Mouse (Mus musculus) left cerebral cortex, postnatal 10 days (tissue): ENCODE measurements around the gene Myo18a. TPM values are rescaled to one million over a fixed set of nuclear protein-coding genes. Genes with fewer than 3 reads are reported as not detected.

Source experiments
- DNase-seq, 2 experiments: peaks; one replicate each; pipeline ENCODE4 v3.0.0; 2021 to 2022; ENCODE audit warnings: low spot score in 2 of 2, mixed read lengths in 1 of 2; ENCODE audit errors: extremely low spot score in 1 of 2
- intact Hi-C: fragments of 180-260 bp; cut with DNase I; formaldehyde crosslinking; loops from one replicate; pipeline ENCODE4 v1.15.1; 2025
- total RNA-seq, 2 experiments: library from RNA; stranded (reverse); gene quantifications; 2 replicates each; pipeline ENCODE4 v1.2.3; 2021

The Myo18a gene
- total RNA-seq, 2 experiments from 2014 or later, result 135 to 137 TPM

DNA sequence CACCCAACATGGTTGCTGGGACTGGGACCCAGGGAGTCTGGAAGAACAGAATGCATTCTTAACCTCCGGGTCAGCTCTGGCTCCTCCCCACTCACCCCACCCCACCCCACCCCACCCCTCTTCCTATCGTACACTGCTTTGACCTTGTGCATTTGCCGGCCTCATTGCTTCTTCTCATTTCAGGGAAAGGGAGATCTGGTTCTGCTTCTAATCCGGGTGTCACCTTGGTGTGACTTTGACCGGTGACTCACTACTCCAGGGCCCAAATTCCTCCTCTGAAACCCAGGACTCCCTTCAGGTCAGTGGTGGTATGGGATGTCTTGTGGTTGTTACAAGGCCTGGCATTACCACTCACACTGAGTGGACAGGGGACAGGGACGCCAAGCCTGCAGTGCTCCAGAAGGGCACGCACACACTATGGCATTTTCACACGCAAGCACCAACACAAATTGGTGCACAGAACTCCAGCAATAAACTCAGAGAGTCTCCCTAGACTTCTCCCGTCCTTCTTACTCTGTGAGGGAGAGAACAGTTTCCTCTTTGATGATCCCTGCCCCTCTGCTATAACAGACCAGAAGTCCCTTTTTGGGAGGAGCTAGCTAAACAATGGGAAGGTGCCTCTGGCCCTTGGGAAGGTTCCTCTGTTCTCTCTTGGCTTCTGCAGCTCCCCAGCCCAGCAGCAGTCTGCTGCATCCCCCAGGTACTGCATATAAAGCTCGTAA lies 121.6 kb downstream of the Myo18a start:
- intact Hi-C loops, result loop anchor here (5.0 kb wide), 1 partner anchor 48 kb away; the partner anchor contains the start of gene Sez6

DNA sequence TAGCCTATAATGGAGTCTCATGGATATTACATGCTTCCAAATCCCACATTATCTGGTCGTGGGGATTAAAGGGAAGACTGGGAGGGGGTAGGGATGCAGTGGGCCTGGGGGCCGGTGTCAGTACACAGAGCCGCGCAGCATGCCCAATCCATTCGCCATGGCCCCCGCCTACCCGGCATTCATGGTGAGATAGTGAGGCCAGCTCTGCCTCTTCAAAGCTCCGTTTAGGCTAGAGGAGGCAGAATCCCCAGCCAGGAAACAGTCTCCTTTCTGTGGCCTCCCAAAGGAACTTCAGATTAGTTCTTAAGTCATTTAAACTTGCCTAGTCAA lies 122.2 kb downstream of the Myo18a start:
- intact Hi-C loops, result loop anchor here (5.0 kb wide), 1 partner anchor 47 kb away; the partner anchor contains the start of gene Sez6

More for the DNA sequence above, 121.6 kb downstream of the Myo18a start:
- no peak for DNase-seq

DNA sequence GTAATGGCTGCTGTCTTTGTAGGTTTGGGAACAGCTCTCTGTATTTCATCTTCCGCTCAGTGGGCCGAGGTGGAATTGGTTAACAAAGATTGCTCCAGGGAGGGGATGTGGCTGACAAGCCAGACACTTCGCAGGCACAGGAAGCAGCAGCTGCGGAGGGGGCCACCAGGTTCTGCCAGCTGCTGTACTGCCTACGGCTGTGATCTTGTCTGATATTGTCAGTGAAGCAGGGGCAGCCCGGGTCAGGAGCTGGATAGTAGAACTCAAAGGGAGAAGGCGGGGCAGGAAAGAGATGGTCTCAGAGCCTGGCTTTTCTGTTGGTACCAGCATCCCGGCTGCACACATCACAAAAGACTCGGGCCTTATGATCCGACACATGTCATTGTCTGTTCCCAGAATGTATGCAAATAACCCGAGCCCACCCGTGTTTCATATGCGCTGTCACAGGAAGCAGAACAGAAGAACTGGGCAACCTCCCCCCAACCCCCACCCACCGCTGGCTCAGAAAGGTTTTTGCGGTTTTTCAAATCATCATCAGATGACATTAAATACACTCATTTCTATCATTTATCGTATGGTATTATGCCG lies 124.4 kb downstream of the Myo18a start:
- peak in 1 of 2 experiments; percentile 61 for DNase-seq
- intact Hi-C loops, result loop anchor here (5.0 kb wide), 1 partner anchor 45 kb away; the partner anchor contains the start of gene Sez6

More for the DNA sequence above, 122.2 kb downstream of the Myo18a start:
- DNase-seq, result no peak

DNA sequence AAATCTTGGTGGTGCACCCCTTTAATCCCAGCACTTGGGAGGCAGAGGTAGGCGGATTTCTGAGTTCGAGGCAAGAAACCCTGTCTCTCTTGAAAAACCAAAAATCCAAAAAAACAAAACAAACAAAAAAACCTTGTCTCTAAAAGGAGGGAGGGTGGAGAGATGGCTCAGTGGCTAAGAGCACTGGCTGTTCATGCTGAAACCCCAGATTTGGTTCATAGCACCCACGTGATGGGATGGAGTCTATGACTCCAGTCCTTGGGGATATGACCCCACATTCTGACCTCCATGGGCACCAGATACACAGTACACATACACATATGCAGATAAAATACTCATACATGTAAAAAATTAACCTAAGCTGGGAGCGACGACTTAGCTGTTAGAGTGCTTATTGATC lies 125.8 kb downstream of the Myo18a start:
- intact Hi-C loops, result loop anchor here (5.0 kb wide), 1 partner anchor 43 kb away; the partner anchor contains the start of gene Sez6
- no peak for DNase-seq

DNA sequence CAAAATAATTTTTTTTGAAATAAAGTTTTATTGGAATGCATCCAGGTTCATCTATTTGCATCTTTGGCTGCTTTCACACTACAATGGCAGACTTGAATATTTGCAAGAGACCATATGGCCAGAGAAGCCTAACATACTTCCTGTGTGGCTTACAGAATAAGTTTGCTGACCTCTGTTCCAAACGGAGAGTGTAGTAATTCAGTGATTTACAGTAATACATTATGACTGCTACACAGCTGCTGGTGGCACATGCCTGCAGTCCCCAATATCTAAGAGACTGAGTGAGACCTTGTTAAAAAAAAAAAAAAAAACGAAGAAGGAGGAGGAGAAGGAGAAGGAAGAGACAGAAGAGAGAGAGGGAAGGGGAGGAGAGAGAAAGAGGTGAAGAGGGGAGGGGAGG lies 126.4 kb downstream of the Myo18a start:
- intact Hi-C loops, result loop anchor here (5.0 kb wide), 1 partner anchor 43 kb away; the partner anchor contains the start of gene Sez6
- DNase-seq, result no peak

DNA sequence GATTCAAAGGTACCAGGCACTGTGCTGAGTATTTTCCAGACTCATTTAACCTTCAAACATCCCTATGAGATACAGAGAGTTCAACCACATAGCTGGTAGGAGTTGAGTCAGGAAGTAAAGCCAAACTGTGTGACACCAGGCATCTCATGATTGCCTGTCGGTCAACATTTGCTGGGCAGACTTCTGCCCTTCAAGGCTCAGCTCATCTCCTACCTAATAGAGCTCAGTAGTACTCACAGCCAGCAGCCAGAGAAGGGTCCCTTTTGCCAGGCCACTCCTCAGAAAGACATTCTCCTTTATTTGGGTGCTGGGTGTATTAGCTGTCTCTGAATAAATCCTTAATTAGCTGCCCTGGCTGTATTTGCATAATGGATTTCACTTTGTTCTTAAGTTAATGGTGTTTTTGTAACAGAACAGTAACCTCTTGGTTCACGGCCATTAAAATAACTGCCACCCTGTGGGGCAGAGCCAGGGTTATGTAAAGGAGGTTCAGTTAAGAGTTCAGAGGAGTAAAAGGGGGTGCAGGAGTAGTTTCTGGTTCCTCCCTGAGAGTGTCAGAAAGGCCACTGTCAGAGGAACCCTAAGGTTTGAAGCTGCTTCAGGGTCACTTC lies 127.7 kb downstream of the Myo18a start:
- intact Hi-C loops, result no loop called here

DNA sequence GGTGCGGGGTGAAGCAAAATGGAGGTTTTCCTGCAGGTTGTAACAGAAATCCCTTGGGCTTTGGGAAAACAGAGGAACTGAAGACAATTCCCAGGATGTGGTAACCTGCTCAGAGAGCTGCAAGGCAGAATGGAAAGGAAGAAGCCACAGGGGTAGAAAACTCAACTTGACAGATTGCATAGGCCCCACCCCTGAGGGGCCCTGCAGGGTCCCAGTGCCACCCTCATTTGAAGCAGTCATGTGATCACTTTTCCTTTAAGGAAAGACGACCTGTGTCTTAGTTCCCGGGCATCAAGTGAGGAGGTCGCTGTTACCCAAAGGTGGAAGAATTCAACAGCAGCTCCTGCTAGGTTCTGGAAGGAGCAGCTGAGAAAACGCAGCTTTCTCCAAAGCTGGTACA lies 129.8 kb downstream of the Myo18a start:
- intact Hi-C loops, result no loop called here
- no peak for DNase-seq

More for the DNA sequence above, 127.7 kb downstream of the Myo18a start:
- no peak for DNase-seq

DNA sequence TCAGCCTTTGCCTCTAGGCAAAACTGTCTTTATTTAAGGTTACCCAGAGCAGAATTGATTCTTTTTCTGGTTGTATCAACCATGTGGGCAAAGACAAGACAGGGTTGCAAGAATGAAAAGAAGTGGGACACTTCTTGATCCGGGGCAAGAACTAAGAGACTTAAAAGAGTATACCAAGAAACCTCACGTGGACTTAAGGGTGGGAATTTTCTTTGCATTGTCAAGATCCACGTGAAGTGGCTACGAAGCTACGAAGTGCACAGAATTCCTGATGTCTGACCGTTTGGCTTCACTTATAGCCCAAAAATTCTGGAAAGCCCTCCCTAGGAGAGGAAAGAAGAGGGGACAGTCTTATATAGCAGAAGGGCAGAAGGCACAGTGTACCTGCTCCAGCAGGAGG lies 130.2 kb downstream of the Myo18a start:
- DNase-seq, result no peak
- intact Hi-C loops, result no loop called here

DNA sequence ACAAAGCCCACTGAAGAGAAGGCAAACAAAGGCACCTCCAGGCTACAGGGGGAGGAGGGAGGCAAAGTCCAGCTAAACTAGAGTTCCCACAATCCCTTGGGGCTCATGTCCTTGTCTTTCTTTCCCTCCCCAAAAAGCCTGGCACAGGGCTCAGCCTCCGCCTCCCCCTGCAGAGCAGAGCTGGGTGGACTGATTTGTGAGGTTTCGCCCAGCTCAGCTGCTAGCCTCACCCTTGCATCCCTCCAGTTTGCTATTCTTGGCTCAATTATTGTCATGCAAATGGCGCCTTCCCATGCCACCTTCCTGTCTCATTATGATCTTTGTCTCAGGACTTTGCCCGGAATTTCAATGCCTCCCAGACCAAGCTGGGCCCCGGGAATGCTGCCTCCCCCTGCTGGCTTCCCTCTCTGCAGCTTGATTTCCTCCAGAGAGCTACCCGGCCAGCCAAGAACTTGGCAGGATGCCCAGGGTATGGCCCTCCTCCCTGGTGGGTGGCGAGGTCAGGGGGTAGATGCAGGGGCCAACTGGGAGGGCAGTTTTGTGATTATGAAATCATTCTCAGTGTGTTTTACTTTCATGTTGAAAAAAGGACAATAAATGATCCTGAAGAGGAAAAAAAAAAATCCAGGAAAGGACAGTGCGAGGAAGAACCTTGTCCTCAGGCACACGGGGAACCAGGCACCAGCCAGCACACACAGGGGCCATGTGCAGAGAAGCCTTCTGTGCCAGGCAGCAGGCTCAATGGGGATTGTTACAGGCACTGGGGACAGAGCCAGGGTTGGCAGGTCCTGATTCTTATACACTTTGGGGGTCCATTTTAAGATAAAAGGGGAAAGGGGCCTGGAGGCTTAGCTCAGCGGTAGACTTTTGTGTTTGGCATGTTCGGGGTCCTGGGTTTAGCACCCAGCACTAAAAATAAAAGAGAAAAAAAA lies 131.0 kb downstream of the Myo18a start, which contains the start of gene Pipox:
Gene Pipox (minus strand): TSS at position 310 of the 932 bp plus-strand sequence.
- intact Hi-C loops, result no loop called here
- DNase-seq, result peak; percentile 84 to 91

DNA sequence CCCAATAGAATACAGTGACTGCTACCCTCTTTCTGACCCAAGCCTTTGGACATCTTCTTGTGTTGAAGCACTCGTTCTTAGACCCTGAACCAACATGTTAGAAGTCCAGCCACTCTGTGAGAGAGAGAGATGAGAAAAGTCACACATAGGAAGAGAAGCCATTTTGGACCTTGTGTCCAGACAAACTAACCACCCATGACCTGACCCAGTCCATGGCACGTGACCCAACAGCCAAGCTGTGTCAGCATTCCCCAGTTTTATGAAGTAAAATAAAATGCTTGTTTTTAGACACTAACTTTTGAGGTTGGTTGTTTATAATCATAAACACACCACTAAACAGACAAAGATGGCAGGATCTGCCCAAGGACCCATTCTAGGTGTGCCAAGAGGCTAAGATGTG lies 131.9 kb downstream of the Myo18a start:
- no peak for DNase-seq
- intact Hi-C loops, result no loop called here

DNA sequence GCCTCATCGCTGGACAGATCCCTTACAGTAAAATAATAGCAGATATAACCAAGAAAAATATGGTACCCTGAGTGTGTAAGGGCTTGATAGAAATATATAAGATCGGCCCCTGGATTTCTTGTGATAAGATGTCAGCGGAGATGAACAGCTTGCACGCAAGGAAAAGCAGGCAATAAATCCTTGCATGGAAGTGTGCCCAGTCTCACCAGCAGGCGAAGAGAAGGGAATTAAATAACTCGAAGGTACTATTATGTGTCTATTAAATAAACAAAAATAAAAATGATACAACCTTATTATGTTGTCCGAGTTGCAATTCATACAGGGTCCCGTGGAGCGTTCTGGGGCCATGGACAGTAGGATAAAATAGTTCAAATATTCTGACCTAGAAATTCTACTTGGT lies 133.0 kb downstream of the Myo18a start:
- intact Hi-C loops, result no loop called here
- DNase-seq, result no peak

DNA sequence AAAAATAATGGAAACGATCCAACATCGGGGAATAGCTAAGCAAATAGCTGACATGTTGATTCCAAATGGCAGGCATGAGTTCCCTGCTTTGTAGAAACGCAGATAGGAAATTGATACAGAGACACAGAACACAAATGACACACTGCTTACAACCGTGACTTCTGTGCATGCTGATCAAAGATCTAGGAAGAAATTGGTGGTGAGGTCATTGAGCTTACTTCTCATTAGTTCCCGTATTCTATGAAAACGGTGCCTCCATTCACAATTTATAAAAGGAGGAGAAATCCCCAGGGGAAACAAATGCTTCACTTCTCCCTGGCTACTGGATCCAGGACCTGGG lies 133.4 kb downstream of the Myo18a start:
- DNase-seq, result no peak
- intact Hi-C loops, result no loop called here

DNA sequence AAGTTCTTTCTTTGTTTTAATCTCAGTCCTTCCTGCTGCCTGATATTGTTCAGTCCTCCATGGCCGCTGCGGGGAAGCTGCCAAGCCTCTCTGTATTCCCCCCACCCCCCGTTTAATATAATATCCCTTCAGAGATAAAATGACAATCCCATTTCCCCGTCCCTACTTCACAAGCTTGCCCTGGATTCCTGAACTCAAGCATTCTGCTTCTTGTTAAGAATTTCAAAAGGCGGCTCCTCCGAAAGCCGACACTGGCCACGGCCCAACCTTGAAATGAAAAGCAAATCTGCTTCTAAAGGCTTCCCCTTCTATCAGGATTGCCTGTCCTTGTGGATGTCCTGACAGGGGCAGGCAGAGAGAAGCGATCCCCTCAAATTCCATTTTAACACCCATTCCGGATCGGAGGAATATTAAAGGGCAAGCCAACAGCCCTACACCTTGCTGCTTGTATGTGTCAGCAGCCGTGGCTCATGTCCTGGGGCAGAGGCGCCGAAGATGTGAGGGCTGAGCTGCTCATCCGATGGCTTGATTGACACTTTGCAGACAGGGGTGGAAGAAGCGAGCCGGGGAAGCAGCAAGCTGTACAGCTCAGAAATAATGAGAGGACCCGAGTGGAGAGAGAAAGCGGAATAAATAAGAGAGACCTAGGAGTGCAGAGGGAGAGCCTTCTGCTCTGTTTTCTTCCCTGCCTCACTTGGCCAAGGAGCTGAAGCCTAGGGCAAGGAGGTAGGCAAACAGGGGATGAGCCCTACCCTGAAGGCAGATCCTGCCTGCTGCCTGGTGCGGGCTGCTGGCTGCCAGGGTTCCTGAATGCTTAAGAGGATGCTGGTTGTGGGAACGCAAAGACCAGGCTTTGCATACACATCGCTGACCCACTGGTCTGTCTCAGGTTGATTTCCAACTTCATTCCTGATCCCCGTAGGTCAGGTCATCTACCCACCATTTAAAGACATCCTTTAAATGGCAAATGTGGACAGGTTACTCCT lies 134.1 kb downstream of the Myo18a start:
- no peak for DNase-seq
- intact Hi-C loops, result no loop called here

DNA sequence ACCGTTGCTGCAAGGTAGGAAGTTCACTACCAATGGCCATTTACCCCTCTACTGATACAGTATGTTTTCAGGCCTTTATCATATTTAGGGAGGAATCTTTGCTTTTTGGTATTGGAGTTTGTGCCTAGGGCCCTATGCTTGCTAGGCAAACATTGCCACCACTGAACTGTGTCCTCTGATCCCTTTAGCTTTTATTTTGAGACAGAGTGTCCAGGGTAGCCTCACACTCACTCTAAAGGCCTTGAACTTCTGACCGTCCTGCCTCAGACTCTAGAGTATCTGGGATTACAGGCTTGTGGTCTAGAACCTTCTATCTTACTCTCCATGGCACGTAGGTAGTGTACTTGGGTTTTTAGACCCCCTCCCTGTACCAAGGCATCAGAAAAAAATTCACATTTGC lies 137.1 kb downstream of the Myo18a start:
- no peak for DNase-seq
- intact Hi-C loops, result no loop called here

DNA sequence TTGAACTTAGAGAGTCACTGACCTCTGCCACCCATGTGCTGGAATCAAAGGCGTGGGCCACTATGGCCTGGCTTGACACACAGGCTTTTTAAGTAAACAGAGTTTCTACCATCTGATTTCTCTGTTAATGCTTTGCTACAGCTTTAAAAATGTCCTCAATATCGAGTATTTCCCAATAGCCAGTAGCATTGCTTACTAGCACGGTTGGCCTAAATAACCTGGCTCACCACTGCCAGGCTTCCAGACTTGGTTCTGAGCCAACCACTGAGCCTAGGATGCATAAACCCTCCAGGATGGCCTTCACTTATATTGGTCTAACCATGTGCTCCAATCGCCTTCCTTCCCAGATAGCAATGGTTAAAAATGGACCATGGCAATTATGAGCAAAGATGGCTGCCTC lies 137.7 kb downstream of the Myo18a start:
- no peak for DNase-seq
- intact Hi-C loops, result no loop called here

DNA sequence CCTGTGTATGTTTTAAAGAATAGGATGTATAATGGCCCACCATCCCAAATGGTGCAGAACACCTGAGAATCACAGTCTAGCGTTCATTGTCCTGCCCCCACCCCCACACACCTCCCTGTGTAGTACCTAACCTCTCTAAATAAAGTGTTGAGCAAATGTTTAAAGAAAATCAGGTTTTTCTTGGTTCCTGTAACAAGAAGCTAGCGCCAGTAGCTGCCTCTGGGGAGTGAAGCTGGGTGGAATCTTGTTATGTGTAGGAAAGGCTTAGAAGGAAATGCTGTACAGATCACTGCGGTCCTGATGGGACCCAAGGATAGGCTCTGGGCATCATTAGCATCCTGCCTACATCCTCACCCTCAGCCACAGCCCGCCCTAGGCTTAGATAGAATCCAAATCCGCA lies 138.3 kb downstream of the Myo18a start:
- intact Hi-C loops, result no loop called here
- DNase-seq, result no peak

DNA sequence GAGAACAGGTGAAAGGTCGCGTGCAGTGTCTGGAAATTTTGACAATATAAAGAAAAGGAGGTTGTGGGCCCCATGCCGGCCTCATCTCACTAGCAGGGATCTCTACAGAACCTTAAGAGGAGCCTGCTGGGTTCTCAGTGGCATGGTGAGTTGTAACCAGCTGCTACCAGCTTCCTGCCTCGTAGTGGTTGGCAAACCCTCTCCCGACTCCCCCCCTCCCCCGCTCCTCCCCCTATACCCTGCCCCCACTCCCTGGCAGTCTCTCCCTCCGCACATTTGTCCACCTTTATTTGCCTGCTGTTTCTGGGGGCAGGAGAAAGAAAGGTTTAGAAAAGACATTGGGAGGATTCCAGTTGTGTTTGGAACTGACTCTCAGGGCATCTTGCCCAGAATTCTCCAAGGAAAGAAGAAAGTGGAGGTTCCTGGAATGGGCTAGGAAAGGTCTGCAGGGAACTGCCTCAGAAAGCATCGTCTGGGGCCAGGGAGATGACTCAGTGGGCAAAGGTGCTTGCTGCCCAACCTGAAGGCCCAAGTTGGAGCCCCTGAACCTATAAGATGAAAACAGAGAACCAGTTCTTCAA lies 138.8 kb downstream of the Myo18a start:
- intact Hi-C loops, result no loop called here
- no peak for DNase-seq

DNA sequence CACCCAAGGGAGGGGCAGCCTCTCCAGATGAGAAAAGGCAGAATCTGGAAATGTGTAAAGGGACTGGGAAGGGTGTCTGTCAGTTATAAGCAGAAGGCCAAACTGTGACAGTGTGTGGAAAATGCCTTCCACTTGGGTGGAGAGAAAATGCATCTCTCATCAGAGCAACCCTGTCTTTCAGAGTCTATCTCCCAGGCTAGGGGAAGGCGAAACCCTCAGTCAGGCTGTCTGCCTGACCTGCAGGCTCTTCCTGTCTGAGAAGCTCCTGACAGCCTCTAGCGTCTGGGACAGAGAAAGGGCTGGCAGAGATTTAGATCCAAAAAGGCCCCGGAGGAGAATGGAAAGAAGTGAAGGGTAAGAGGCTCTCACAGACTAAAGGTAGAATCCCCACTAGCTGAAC lies 140.7 kb downstream of the Myo18a start:
- DNase-seq, result no peak
- intact Hi-C loops, result no loop called here
